Mouse (Mus musculus): Measurements from ENCODE around the gene Frmpd4.

Frmpd4 gene

GRCm38 (mm10) chrX:168577131-168577530, at the start of gene Frmpd4:
Gene Frmpd4 (minus strand): TSS chrX:168577231.
- no peak for DNase-seq (ENCODE audit: low spot score in 2 of 2)

- DNase-seq (ENCODE audit: low spot score in 2 of 2), result no peak
Measured at GRCm38 (mm10) chrX:168595193-168595592, 18.2 kb upstream of the Frmpd4 start.

GRCm38 (mm10) chrX:168584303-168584702, 7.3 kb upstream of the Frmpd4 start:
- DNase-seq (ENCODE audit: low spot score in 2 of 2), result no peak

GRCm38 (mm10) chrX:168571808-168572207, 5.2 kb downstream of the Frmpd4 start:
- no peak for DNase-seq (ENCODE audit: low spot score in 2 of 2)

GRCm38 (mm10) chrX:168569231-168569630, 7.8 kb downstream of the Frmpd4 start:
- peak; percentile 18 to 49 for DNase-seq (ENCODE audit: low spot score in 2 of 2)

GRCm38 (mm10) chrX:168505254-168505653, 71.8 kb downstream of the Frmpd4 start:
- DNase-seq (ENCODE audit: low spot score in 2 of 2), result no peak

GRCm38 (mm10) chrX:168455233-168455632, 121.8 kb downstream of the Frmpd4 start:
- DNase-seq (ENCODE audit: low spot score in 2 of 2), result no peak

- DNase-seq (ENCODE audit: low spot score in 2 of 2), result no peak
Measured at GRCm38 (mm10) chrX:168431206-168431605, 145.8 kb downstream of the Frmpd4 start.

GRCm38 (mm10) chrX:168429814-168430213, 147.2 kb downstream of the Frmpd4 start:
- peak; percentile 28 to 52 for DNase-seq (ENCODE audit: low spot score in 2 of 2)

- peak in 1 of 2 experiments; percentile 2 for DNase-seq (ENCODE audit: low spot score in 2 of 2)
Measured at GRCm38 (mm10) chrX:168415403-168415802, 161.6 kb downstream of the Frmpd4 start.

GRCm38 (mm10) chrX:168403512-168403911, 173.5 kb downstream of the Frmpd4 start:
- DNase-seq (ENCODE audit: low spot score in 2 of 2), result no peak

- DNase-seq (ENCODE audit: low spot score in 2 of 2), result peak; percentile 1 to 16
Measured at GRCm38 (mm10) chrX:168350431-168350830, 226.6 kb downstream of the Frmpd4 start.

GRCm38 (mm10) chrX:168349320-168350225, 227.5 kb downstream of the Frmpd4 start:
- DNase-seq (ENCODE audit: low spot score in 2 of 2), result no peak

GRCm38 (mm10) chrX:168338212-168338611, 238.8 kb downstream of the Frmpd4 start:
- DNase-seq (ENCODE audit: low spot score in 2 of 2), result no peak

- DNase-seq (ENCODE audit: low spot score in 2 of 2), result no peak
Measured at GRCm38 (mm10) chrX:168325161-168325560, 251.9 kb downstream of the Frmpd4 start.

GRCm38 (mm10) chrX:168312158-168312557, 264.9 kb downstream of the Frmpd4 start:
- DNase-seq (ENCODE audit: low spot score in 2 of 2), result no peak

- DNase-seq (ENCODE audit: low spot score in 2 of 2), result no peak
Measured at GRCm38 (mm10) chrX:168310143-168310542, 266.9 kb downstream of the Frmpd4 start.

GRCm38 (mm10) chrX:168292506-168292905, 284.5 kb downstream of the Frmpd4 start:
- DNase-seq (ENCODE audit: low spot score in 2 of 2), result no peak

- peak; percentile 7 to 15 for DNase-seq (ENCODE audit: low spot score in 2 of 2)
Measured at GRCm38 (mm10) chrX:168207034-168207433, 370.0 kb downstream of the Frmpd4 start.

GRCm38 (mm10) chrX:168191944-168192343, 385.1 kb downstream of the Frmpd4 start:
- DNase-seq (ENCODE audit: low spot score in 2 of 2), result peak; percentile 14 to 60

GRCm38 (mm10) chrX:168189563-168189962, 387.5 kb downstream of the Frmpd4 start:
- DNase-seq (ENCODE audit: low spot score in 2 of 2), result no peak

GRCm38 (mm10) chrX:168163001-168163400, 414.0 kb downstream of the Frmpd4 start:
- no peak for DNase-seq (ENCODE audit: low spot score in 2 of 2)

GRCm38 (mm10) chrX:168158866-168159265, 418.2 kb downstream of the Frmpd4 start:
- DNase-seq (ENCODE audit: low spot score in 2 of 2), result no peak
